Mouse (Mus musculus): ENCODE data around the gene Gm42957. TPM values are rescaled to one million over a fixed set of nuclear protein-coding genes. Genes with fewer than 3 reads are reported as not detected.

Gm42957 gene
- polyA plus RNA-seq (2012; rRNA removed): 0.01 and 0.04 TPM in 2 replicates

GRCm38 (mm10) chr3:96634928-96635879, at the start of gene Gm42957, which contains the start of gene Pex11b:
Gm42957 (plus strand) TSS chr3:96635474.
Pex11b (plus strand) TSS chr3:96635376.

GRCm38 (mm10) chr3:96593790-96594560, 41.3 kb upstream of the Gm42957 start, which contains the start of gene Polr3gl:
Polr3gl (minus strand) TSS chr3:96594181.

GRCm38 (mm10) chr3:96596228-96596707, 39.0 kb upstream of the Gm42957 start, which contains the start of gene Ankrd34a:
Ankrd34a (plus strand) TSS chr3:96596636.

GRCm38 (mm10) chr3:96600639-96601250, 34.5 kb upstream of the Gm42957 start, which contains the start of gene Lix1l:
Lix1l (plus strand) TSS chr3:96601149.

GRCm38 (mm10) chr3:96629729-96630600, 5.3 kb upstream of the Gm42957 start, which contains the start of gene Rbm8a:
Rbm8a (plus strand) TSS chr3:96629933.

GRCm38 (mm10) chr3:96645018-96645649, 9.9 kb downstream of the Gm42957 start, which contains the start of gene Itga10:
Itga10 (plus strand) TSS chr3:96645584.

GRCm38 (mm10) chr3:96669727-96670468, 34.6 kb downstream of the Gm42957 start, which contains the start of gene Ankrd35:
Ankrd35 (plus strand) TSS chr3:96670131.

GRCm38 (mm10) chr3:96696198-96696765, 61.0 kb downstream of the Gm42957 start, which contains the start of gene Pias3:
Pias3 (plus strand) TSS chr3:96696384.

Other genes starting within 250 kb of the Gm42957 start
- 0.05 and 0.07 TPM in 2 replicates for gene BC107364, start 183.2 kb upstream of the Gm42957 start, polyA plus RNA-seq (2012; rRNA removed)
- 40.3 and 47.5 TPM in 2 replicates for gene Hfe2, start 110.3 kb upstream of the Gm42957 start, polyA plus RNA-seq (2012; rRNA removed)
- gene Txnip, start 77.5 kb upstream of the Gm42957 start, polyA plus RNA-seq (2012; rRNA removed): 144 and 281 TPM in 2 replicates
- gene Gm16253, start 58.5 kb upstream of the Gm42957 start, polyA plus RNA-seq (2012; rRNA removed): not detected in 2 replicates
- 19.6 and 26.1 TPM in 2 replicates for gene Polr3gl, start 41.3 kb upstream of the Gm42957 start, polyA plus RNA-seq (2012; rRNA removed)
- gene Ankrd34a, start 38.8 kb upstream of the Gm42957 start, polyA plus RNA-seq (2012; rRNA removed): 0.03 and 0.04 TPM in 2 replicates
- gene Lix1l, start 34.3 kb upstream of the Gm42957 start, polyA plus RNA-seq (2012; rRNA removed): 3.6 and 3.8 TPM in 2 replicates
- 18.6 and 20.5 TPM in 2 replicates for gene Rbm8a, start 5.5 kb upstream of the Gm42957 start, polyA plus RNA-seq (2012; rRNA removed)
- gene Pex11b, start 98 bp upstream of the Gm42957 start, polyA plus RNA-seq (2012; rRNA removed): 16.6 and 17.3 TPM in 2 replicates
- 0.61 TPM in 2 replicates for gene Itga10, start 10.1 kb downstream of the Gm42957 start, polyA plus RNA-seq (2012; rRNA removed)
- gene Ankrd35, start 34.7 kb downstream of the Gm42957 start, polyA plus RNA-seq (2012; rRNA removed): 0.34 and 0.50 TPM in 2 replicates
- gene Pias3, start 60.9 kb downstream of the Gm42957 start, polyA plus RNA-seq (2012; rRNA removed): 5.5 and 6.9 TPM in 2 replicates
- 0.32 and 0.43 TPM in 2 replicates for gene Nudt17, start 73.1 kb downstream of the Gm42957 start, polyA plus RNA-seq (2012; rRNA removed)
- gene Polr3c, start 92.2 kb downstream of the Gm42957 start, polyA plus RNA-seq (2012; rRNA removed): 18.6 and 20.2 TPM in 2 replicates
- 14.4 and 15.0 TPM in 2 replicates for gene Rnf115, start 92.2 kb downstream of the Gm42957 start, polyA plus RNA-seq (2012; rRNA removed)
- gene Pdzk1, start 193.8 kb downstream of the Gm42957 start, polyA plus RNA-seq (2012; rRNA removed): 32.2 and 37.5 TPM in 2 replicates
- gene Cd160, start 193.9 kb downstream of the Gm42957 start, polyA plus RNA-seq (2012; rRNA removed): 0.31 and 0.60 TPM in 2 replicates